Mouse (Mus musculus): ENCODE data around the gene Shoc2. TPM values are rescaled to one million over a fixed set of nuclear protein-coding genes. Genes with fewer than 3 reads are reported as not detected.

Gene Shoc2
- total RNA-seq, 2 experiments from 2014 or later, result 27.6 to 30.5 TPM

DNA sequence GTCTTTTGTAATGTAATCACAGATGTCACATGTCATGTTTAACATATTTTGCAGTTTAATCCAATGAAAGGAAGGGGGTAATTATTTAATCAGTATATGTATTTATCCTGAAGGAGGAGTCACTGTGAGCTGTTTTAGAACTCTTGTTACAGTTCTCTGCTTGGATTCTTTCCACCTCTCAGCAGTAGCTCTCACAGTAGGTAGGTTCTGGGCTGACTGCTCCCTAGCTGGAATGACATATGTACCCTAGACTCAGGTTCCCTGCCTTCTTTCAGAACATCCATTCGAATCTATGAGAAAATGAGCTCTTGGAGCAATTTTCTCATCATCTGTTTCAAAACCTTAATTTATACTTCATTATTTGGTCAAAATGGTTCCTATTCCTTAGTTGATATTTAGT is 50.2 kb downstream of the Shoc2 start:
- intact Hi-C loops (cut with DNase I), result no loop called here
- DNase-seq (ENCODE audit: low spot score), result no peak

- intact Hi-C loops (cut with DNase I), result no loop called here
- DNase-seq (ENCODE audit: low spot score), result no peak
Measured at GRCm38 (mm10) chr19:54010973-54011372, 66.9 kb downstream of the Shoc2 start.

- DNase-seq (ENCODE audit: low spot score), result no peak
- intact Hi-C loops (cut with DNase I), result no loop called here
Measured at GRCm38 (mm10) chr19:54014999-54015398, 70.9 kb downstream of the Shoc2 start.

- intact Hi-C loops (cut with DNase I), result no loop called here
- no peak for DNase-seq (ENCODE audit: low spot score)
Measured at GRCm38 (mm10) chr19:54015503-54015902, 71.4 kb downstream of the Shoc2 start.

DNA sequence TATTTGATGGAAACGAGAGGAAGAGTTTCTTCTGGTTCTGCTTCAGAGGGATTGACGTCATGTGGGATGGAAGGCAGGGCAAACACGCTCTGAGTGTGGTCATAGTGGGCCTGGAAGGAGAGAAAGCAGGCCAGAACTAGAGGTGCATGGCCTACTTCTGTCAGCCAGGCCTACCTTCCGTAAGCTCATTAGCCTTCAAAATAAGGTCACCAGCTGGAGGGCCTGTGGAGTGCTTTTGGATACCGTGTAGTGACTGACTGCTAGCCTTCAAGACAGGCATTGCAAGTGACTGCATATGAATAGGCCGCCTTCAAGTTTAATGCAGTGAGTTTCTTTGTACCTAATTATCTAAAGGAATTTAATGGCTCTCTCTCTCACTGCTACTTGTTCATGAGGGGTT is 91.0 kb downstream of the Shoc2 start:
- intact Hi-C loops (cut with DNase I), result no loop called here
- no peak for DNase-seq (ENCODE audit: low spot score)

GRCm38 (mm10) chr19:54039441-54039840 is 95.3 kb downstream of the Shoc2 start:
- no peak for DNase-seq (ENCODE audit: low spot score)
- intact Hi-C loops (cut with DNase I), result no loop called here

- intact Hi-C loops (cut with DNase I), result loop anchor here (5.0 kb wide), 1 partner anchor 492 kb away; no protein-coding TSS in a partner anchor
- no peak for DNase-seq (ENCODE audit: low spot score)
Measured at GRCm38 (mm10) chr19:54040356-54041028, 96.4 kb downstream of the Shoc2 start.

GRCm38 (mm10) chr19:54041029-54041367 is 96.9 kb downstream of the Shoc2 start:
- DNase-seq (ENCODE audit: low spot score), result no peak
- intact Hi-C loops (cut with DNase I), result loop anchor here (5.0 kb wide), 1 partner anchor 491 kb away; no protein-coding TSS in a partner anchor

DNA sequence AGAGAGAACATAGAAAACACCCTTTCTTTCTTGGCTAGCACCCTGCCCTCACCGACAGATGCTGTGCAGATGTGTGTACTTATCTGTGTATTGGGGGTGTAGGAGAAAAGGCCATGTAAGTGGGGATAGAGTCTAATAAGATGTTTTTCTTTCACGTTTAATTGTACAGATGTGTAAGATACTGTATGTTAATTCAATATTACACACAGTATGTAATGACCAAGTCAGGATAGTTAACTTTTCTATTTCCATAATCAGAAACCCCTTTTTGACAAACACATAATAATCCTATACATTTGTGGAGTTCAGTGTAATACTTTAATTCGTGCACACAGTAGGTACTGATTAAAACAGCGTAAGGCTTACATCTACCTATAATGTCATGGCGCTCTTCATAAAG is 99.7 kb downstream of the Shoc2 start, which contains the start of gene Adra2a:
Adra2a (plus strand) TSS at position 301 of the 400 bp plus-strand sequence.
- DNase-seq (ENCODE audit: low spot score), result no peak
- intact Hi-C loops (cut with DNase I), result loop anchor here (1.0 to 5.0 kb wide), 3 partner anchors 488 to 1163 kb away; no protein-coding TSS in a partner anchor

DNA sequence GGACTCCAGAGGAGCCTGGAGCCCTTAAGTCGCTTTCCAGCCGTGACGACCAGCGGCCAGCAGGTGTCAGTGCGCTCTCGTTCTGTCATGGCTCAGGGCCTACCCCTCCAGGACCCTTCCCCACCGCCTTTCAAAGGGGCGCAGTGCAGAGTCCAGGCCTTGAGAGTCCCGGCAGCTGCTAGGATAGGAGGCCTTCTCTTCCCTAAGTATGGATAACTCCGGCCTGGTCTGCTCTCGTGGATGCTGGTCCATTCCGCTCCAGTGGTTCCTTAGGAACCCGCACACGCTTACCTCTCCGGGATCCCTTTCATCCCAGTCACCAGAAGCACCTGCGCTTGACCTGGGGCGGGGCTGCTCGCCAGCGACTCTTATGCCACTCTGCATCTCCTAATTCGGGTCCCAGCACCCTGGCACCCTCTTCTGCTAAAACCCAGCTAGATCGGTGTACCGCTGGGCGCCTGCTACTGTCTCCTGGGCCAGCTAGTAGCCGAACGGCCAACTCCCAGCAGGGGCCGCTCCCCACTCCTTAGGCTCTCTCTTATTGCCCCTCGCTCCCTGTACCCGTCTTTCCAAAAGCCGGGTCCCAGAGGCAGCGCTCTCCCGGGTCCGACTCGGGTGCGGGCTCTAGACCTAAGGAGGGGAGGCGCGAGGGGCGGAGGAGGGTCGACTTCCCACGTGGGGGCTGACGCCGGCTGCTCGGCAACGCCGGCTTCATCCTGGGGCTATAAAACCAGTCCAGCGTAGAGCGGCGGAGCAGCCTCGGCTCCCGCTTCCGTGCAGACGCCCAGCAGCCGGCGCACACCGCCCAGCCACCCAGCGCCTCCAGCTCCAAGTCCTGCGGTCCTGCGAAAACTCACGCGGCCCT is 100.6 kb downstream of the Shoc2 start:
- intact Hi-C loops (cut with DNase I), result loop anchor here (1.0 to 5.0 kb wide), 5 partner anchors 97 to 1162 kb away; no protein-coding TSS in a partner anchor

DNA sequence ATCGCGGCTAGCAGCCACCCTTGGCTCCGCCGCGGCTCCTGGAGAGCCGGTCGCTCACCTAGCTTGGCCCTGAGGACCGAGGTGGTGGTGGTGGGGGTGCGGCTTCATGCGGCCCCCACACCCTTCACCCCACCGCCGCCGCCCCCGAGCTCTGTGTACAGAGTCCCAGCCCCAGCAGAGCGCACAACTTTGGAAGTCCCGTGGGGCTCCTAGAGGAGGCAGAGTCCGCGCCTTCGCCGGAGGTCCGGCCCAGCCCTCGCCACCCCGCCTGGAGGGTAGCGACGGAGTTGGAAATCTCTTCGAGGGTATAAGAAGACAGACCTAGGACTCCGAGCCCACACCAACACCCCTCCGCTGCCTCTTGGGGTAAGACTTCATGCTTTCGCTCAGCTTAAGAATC is 101.3 kb downstream of the Shoc2 start:
- intact Hi-C loops (cut with DNase I), result loop anchor here (2.0 to 5.0 kb wide), 3 partner anchors 98 to 1161 kb away; no protein-coding TSS in a partner anchor
- no peak for DNase-seq (ENCODE audit: low spot score)

More for the DNA sequence above, 100.6 kb downstream of the Shoc2 start:
- DNase-seq (ENCODE audit: low spot score), result no peak

- intact Hi-C loops (cut with DNase I), result loop anchor here (2.0 to 5.0 kb wide), 3 partner anchors 99 to 1161 kb away; no protein-coding TSS in a partner anchor
- DNase-seq (ENCODE audit: low spot score), result no peak
Measured at GRCm38 (mm10) chr19:54045931-54046683, 102.0 kb downstream of the Shoc2 start.

DNA sequence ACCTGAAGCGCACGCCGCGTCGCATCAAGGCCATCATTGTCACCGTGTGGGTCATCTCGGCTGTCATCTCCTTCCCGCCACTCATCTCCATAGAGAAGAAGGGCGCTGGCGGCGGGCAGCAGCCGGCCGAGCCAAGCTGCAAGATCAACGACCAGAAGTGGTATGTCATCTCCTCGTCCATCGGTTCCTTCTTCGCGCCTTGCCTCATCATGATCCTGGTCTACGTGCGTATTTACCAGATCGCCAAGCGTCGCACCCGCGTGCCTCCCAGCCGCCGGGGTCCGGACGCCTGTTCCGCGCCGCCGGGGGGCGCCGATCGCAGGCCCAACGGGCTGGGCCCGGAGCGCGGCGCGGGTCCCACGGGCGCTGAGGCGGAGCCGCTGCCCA is 102.6 kb downstream of the Shoc2 start:
- no peak for DNase-seq (ENCODE audit: low spot score)
- intact Hi-C loops (cut with DNase I), result loop anchor here (5.0 kb wide), 2 partner anchors 99 to 206 kb away; no protein-coding TSS in a partner anchor

DNA sequence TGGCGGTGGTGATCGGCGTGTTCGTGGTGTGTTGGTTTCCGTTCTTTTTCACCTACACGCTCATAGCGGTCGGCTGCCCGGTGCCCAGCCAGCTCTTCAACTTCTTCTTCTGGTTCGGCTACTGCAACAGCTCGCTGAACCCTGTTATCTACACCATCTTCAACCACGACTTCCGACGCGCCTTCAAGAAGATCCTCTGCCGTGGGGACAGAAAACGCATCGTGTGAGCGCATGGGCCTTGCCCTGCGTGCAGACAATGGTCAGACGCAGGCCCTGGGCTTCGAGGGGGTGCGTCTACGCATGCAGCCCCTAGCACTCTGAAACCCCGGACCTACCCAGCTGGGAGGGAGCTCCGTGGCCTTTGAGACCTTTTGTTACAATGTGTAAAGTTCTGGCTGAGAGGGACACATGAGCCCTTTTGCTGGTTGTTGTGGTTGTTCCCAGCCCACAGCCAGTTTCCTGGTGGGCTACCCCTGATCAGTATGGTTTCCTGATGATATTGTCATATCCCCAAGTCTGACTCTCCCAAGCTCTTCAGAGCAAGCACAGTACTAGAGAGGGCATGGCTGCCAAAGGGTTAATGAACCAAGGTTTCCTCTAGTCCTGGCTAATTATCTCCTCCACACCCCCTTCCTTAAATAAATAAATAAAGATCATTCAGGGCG is 103.4 kb downstream of the Shoc2 start:
- no peak for DNase-seq (ENCODE audit: low spot score)
- intact Hi-C loops (cut with DNase I), result loop anchor here (5.0 kb wide), 2 partner anchors 100 to 205 kb away; no protein-coding TSS in a partner anchor

GRCm38 (mm10) chr19:54048161-54048885 is 104.2 kb downstream of the Shoc2 start:
- DNase-seq (ENCODE audit: low spot score), result no peak
- intact Hi-C loops (cut with DNase I), result loop anchor here (5.0 kb wide), 2 partner anchors 101 to 204 kb away; no protein-coding TSS in a partner anchor

DNA sequence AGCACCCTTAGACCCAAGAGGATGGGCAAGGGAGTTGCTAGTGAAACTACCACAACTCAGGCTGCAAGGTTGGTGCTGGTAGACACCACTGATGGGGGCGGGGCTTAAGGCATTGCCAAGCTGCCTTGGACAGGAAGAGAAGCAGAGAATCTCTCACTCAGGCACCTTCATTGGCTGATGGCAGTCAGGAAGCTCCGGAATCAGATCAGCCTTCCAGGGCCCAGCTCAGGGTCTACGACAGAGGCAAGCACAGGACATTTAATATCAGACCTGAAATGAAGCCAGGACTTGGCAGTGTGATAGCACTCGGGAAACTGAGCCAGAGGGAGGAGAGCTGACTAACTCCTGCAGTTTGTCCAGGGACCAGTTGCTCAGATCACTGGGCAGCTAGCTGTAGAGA is 107.5 kb downstream of the Shoc2 start:
- intact Hi-C loops (cut with DNase I), result no loop called here
- no peak for DNase-seq (ENCODE audit: low spot score)

DNA sequence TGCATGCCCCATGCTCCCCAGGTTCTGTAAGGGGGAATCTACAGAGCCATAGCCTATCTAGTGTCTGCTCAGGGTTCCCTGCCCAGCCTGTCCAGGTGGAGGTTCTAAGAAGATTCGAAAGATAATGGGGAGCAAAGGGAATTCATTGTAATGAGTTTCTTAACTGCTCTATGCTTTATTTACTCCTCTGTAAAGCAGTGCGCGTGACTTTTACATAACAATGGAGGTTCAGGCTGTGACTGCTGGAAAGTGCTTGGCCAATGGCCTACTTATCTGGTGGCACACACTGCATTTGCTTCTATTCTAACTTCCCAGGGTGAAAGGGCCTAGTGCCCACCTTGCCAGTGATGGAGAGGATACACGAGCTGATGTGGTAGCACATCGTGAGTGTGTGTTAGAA is 111.7 kb downstream of the Shoc2 start:
- intact Hi-C loops (cut with DNase I), result no loop called here
- no peak for DNase-seq (ENCODE audit: low spot score)

DNA sequence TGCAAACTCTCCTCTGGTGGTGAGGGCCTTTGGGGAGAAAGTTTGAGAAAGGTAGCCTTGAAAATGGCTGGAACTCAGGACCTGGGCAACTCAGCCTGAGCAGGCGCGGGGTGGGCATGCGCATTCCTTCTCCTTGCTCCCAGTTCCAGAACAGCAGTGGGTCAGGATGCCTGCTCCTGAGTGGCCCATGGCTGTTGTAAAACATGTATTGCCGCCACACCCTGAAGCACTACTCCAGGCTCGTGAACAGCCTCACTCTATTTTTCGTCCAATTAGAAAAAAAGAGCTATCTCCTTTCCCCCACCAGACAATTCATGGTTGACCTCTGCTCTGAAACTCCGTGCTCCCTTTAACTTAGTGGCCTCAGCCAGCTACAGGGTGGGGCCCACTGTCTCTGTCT is 124.3 kb downstream of the Shoc2 start:
- DNase-seq (ENCODE audit: low spot score), result no peak
- intact Hi-C loops (cut with DNase I), result no loop called here

GRCm38 (mm10) chr19:54070521-54070920 is 126.4 kb downstream of the Shoc2 start:
- DNase-seq (ENCODE audit: low spot score), result no peak
- intact Hi-C loops (cut with DNase I), result no loop called here

Data from heart, postnatal 25 days (tissue).